Mouse (Mus musculus): ENCODE measurements at regions not wholly inside any gene's neighbourhood (a gene's known extent, or its start where the extent isn't known, plus 50 kb on each side); places are given as distances from the start of the nearest gene placed in this dataset.

- Histone ChIP-seq H3K9me3 (ENCODE audit: control insufficient read depth, low read length) (no peaks in the 10 kb centered on the region), H3K27ac (ENCODE audit: low read depth, low read length) (no peak overlapping the region), H3K4me1 (ENCODE audit: control insufficient read depth, insufficient read depth, low read length) (no peaks in the 10 kb centered on the region), H3K9ac (ENCODE audit: low read depth, low read length) (no peak overlapping the region), H3K27me3 (ENCODE audit: control insufficient read depth, insufficient read depth, low read length) (no peaks in the 10 kb centered on the region), H3K36me3 (ENCODE audit: control insufficient read depth, insufficient read depth, low read length) (no peaks in the 10 kb centered on the region), H3K4me3 (ENCODE audit: low read length) (no peak overlapping the region), H3K4me2 (replicated peaks; ENCODE audit: low read depth, low read length) (no peak overlapping the region)
- 68% methylated on average over 6 of the region's 6 CpGs for WGBS
- no peak for ATAC-seq (ENCODE audit: low FRiP score, low TSS enrichment)
These were observed 127.8 kb upstream of the Arhgap20 start for GRCm38 (mm10) chr9:51637131-51637920.

- no peak overlapping the region for H3K4me3 ChIP-seq (ENCODE audit: low read length)
- H3K4me1 ChIP-seq (ENCODE audit: control insufficient read depth, insufficient read depth, low read length) = no peaks in the 10 kb centered on the region
- H3K36me3 ChIP-seq (ENCODE audit: control insufficient read depth, insufficient read depth, low read length) = no peaks in the 10 kb centered on the region
- ATAC-seq (ENCODE audit: low FRiP score, low TSS enrichment) = no peak
- WGBS = 84% methylated on average over 4 of the region's 4 CpGs
- H3K27me3 ChIP-seq (ENCODE audit: control insufficient read depth, insufficient read depth, low read length) = no peaks in the 10 kb centered on the region
- no peaks in the 10 kb centered on the region for H3K9me3 ChIP-seq (ENCODE audit: control insufficient read depth, low read length)
- no peak overlapping the region for H3K4me2 ChIP-seq (replicated peaks; ENCODE audit: low read depth, low read length)
- H3K9ac ChIP-seq (ENCODE audit: low read depth, low read length) = no peak overlapping the region
- no peak overlapping the region for H3K27ac ChIP-seq (ENCODE audit: low read depth, low read length)
These were observed 123.4 kb upstream of the Arhgap20 start for GRCm38 (mm10) chr9:51641706-51642105.

- H3K36me3 ChIP-seq (ENCODE audit: control insufficient read depth, insufficient read depth, low read length) = no peaks in the 10 kb centered on the region
- no peak overlapping the region for H3K4me3 ChIP-seq (ENCODE audit: low read length)
- H3K27ac ChIP-seq (ENCODE audit: low read depth, low read length) = no peak overlapping the region
- H3K9me3 ChIP-seq (ENCODE audit: control insufficient read depth, low read length) = no peaks in the 10 kb centered on the region
- no peaks in the 10 kb centered on the region for H3K4me1 ChIP-seq (ENCODE audit: control insufficient read depth, insufficient read depth, low read length)
- 32% methylated on average over 1 of the region's 1 CpGs for WGBS
- no peak overlapping the region for H3K9ac ChIP-seq (ENCODE audit: low read depth, low read length)
- H3K27me3 ChIP-seq (ENCODE audit: control insufficient read depth, insufficient read depth, low read length) = no peaks in the 10 kb centered on the region
- no peak overlapping the region for H3K4me2 ChIP-seq (replicated peaks; ENCODE audit: low read depth, low read length)
- no peak for ATAC-seq (ENCODE audit: low FRiP score, low TSS enrichment)
These were observed 119.7 kb upstream of the Arhgap20 start for GRCm38 (mm10) chr9:51645426-51645825.

GRCm38 (mm10) chr9:51653376-51654292 is 111.5 kb upstream of the Arhgap20 start:
- ATAC-seq (ENCODE audit: low FRiP score, low TSS enrichment) = no peak
- no peaks in the 10 kb centered on the region for H3K27me3 ChIP-seq (ENCODE audit: control insufficient read depth, insufficient read depth, low read length)

GRCm38 (mm10) chr9:51654645-51655044 is 110.5 kb upstream of the Arhgap20 start:
- ATAC-seq (ENCODE audit: low FRiP score, low TSS enrichment) = no peak
- Histone ChIP-seq H3K27me3 (ENCODE audit: control insufficient read depth, insufficient read depth, low read length) (no peaks in the 10 kb centered on the region), H3K4me1 (ENCODE audit: control insufficient read depth, insufficient read depth, low read length) (no peaks in the 10 kb centered on the region), H3K4me2 (replicated peaks; ENCODE audit: low read depth, low read length) (no peak overlapping the region), H3K9ac (ENCODE audit: low read depth, low read length) (no peak overlapping the region), H3K9me3 (ENCODE audit: control insufficient read depth, low read length) (no peaks in the 10 kb centered on the region), H3K27ac (ENCODE audit: low read depth, low read length) (no peak overlapping the region), H3K4me3 (ENCODE audit: low read length) (no peak overlapping the region), H3K36me3 (ENCODE audit: control insufficient read depth, insufficient read depth, low read length) (no peaks in the 10 kb centered on the region)
- 95% methylated on average over 1 of the region's 1 CpGs for WGBS

More at GRCm38 (mm10) chr9:51653376-51654292, 111.5 kb upstream of the Arhgap20 start:
- Histone ChIP-seq H3K36me3 (ENCODE audit: control insufficient read depth, insufficient read depth, low read length) (no peaks in the 10 kb centered on the region), H3K9me3 (ENCODE audit: control insufficient read depth, low read length) (no peaks in the 10 kb centered on the region), H3K4me1 (ENCODE audit: control insufficient read depth, insufficient read depth, low read length) (no peaks in the 10 kb centered on the region), H3K4me2 (replicated peaks; ENCODE audit: low read depth, low read length) (no peak overlapping the region), H3K9ac (ENCODE audit: low read depth, low read length) (no peak overlapping the region), H3K27ac (ENCODE audit: low read depth, low read length) (no peak overlapping the region), H3K4me3 (ENCODE audit: low read length) (no peak overlapping the region)
- WGBS = 82% methylated on average over 4 of the region's 4 CpGs

GRCm38 (mm10) chr9:51657796-51658195 is 107.3 kb upstream of the Arhgap20 start:
- no peak overlapping the region for H3K27ac ChIP-seq (ENCODE audit: low read depth, low read length)
- no peaks in the 10 kb centered on the region for H3K9me3 ChIP-seq (ENCODE audit: control insufficient read depth, low read length)
- WGBS = 96% methylated on average over 1 of the region's 1 CpGs
- no peak for ATAC-seq (ENCODE audit: low FRiP score, low TSS enrichment)
- no peak overlapping the region for H3K9ac ChIP-seq (ENCODE audit: low read depth, low read length)
- H3K4me1 ChIP-seq (ENCODE audit: control insufficient read depth, insufficient read depth, low read length) = no peaks in the 10 kb centered on the region
- H3K4me2 ChIP-seq (replicated peaks; ENCODE audit: low read depth, low read length) = no peak overlapping the region
- H3K36me3 ChIP-seq (ENCODE audit: control insufficient read depth, insufficient read depth, low read length) = no peaks in the 10 kb centered on the region
- no peaks in the 10 kb centered on the region for H3K27me3 ChIP-seq (ENCODE audit: control insufficient read depth, insufficient read depth, low read length)
- H3K4me3 ChIP-seq (ENCODE audit: low read length) = no peak overlapping the region

GRCm38 (mm10) chr9:51660908-51661874 is 103.9 kb upstream of the Arhgap20 start:
- Histone ChIP-seq H3K4me2 (replicated peaks; ENCODE audit: low read depth, low read length) (no peak overlapping the region), H3K27me3 (ENCODE audit: control insufficient read depth, insufficient read depth, low read length) (no peaks in the 10 kb centered on the region), H3K27ac (ENCODE audit: low read depth, low read length) (no peak overlapping the region; the same call in 1 of the 2 replicates), H3K9ac (ENCODE audit: low read depth, low read length) (no peak overlapping the region), H3K36me3 (ENCODE audit: control insufficient read depth, insufficient read depth, low read length) (no peaks in the 10 kb centered on the region), H3K9me3 (ENCODE audit: control insufficient read depth, low read length) (no peaks in the 10 kb centered on the region), H3K4me1 (ENCODE audit: control insufficient read depth, insufficient read depth, low read length) (no peaks in the 10 kb centered on the region), H3K4me3 (ENCODE audit: low read length) (no peak overlapping the region)
- WGBS = 56% methylated on average over 7 of the region's 7 CpGs
- ATAC-seq (ENCODE audit: low FRiP score, low TSS enrichment) = no peak; the same call in 1 of the 2 replicates

GRCm38 (mm10) chr9:51661911-51662310 is 103.2 kb upstream of the Arhgap20 start:
- Histone ChIP-seq H3K27me3 (ENCODE audit: control insufficient read depth, insufficient read depth, low read length) (no peaks in the 10 kb centered on the region), H3K9ac (ENCODE audit: low read depth, low read length) (no peak overlapping the region), H3K9me3 (ENCODE audit: control insufficient read depth, low read length) (no peaks in the 10 kb centered on the region), H3K36me3 (ENCODE audit: control insufficient read depth, insufficient read depth, low read length) (no peaks in the 10 kb centered on the region), H3K27ac (ENCODE audit: low read depth, low read length) (no peak overlapping the region), H3K4me3 (ENCODE audit: low read length) (no peak overlapping the region), H3K4me2 (replicated peaks; ENCODE audit: low read depth, low read length) (no peak overlapping the region), H3K4me1 (ENCODE audit: control insufficient read depth, insufficient read depth, low read length) (no peaks in the 10 kb centered on the region)
- 83% methylated on average over 2 of the region's 2 CpGs for WGBS
- no peak for ATAC-seq (ENCODE audit: low FRiP score, low TSS enrichment)
